Mouse (Mus musculus) heart, embryonic 16.5 days (tissue): Measurements from ENCODE around the gene Rnf41. TPM values are rescaled to one million over a fixed set of nuclear protein-coding genes. Genes with fewer than 3 reads are reported as not detected.

ENCODE experiments used
- ATAC-seq: fragments of 200-750 bp; cut with Nextera tagmentation; replicated peaks from 2 replicates; pipeline ENCODE4 v1.8.0; 2017; ENCODE audit warnings: moderate number of reproducible peaks; ENCODE audit not compliant: insufficient read depth, low FRiP score; ENCODE audit errors: extremely low read depth
- H3K27ac ChIP-seq: fragments of 300-500 bp; sonication (generic); 2 replicates; pipeline ENCODE4 v1.5.1; 2014; ENCODE audit warnings: mild to moderate bottlenecking, low read length, control low read depth, moderate library complexity
- H3K27me3 ChIP-seq: fragments of 300-500 bp; sonication (generic); 2 replicates; pipeline ENCODE4 v1.6.1; 2014; ENCODE audit warnings: low read length, mixed read lengths; ENCODE audit not compliant: control insufficient read depth, insufficient read depth
- H3K36me3 ChIP-seq: fragments of 300-500 bp; sonication (generic); 2 replicates; pipeline ENCODE4 v1.6.1; 2014; ENCODE audit not compliant: control insufficient read depth, insufficient read depth
- H3K4me1 ChIP-seq: fragments of 300-500 bp; sonication (generic); 2 replicates; pipeline ENCODE4 v1.6.1; 2014; ENCODE audit warnings: low read length, mixed read lengths; ENCODE audit not compliant: control insufficient read depth, insufficient read depth
- H3K4me2 ChIP-seq: fragments of 300-500 bp; sonication (generic); 2 replicates; pipeline ENCODE4 v1.6.1; 2014; ENCODE audit warnings: low read depth, mild to moderate bottlenecking, control low read depth, low read length
- H3K4me3 ChIP-seq: fragments of 300-500 bp; sonication (generic); 2 replicates; pipeline ENCODE4 v1.5.1; 2014; ENCODE audit warnings: mild to moderate bottlenecking, control low read depth, low read length
- H3K9ac ChIP-seq: fragments of 300-500 bp; sonication (generic); 2 replicates; pipeline ENCODE4 v1.6.1; 2014; ENCODE audit warnings: low read length, control low read depth
- H3K9me3 ChIP-seq: fragments of 300-500 bp; sonication (generic); replicated peaks from 2 replicates; pipeline ENCODE4 v1.6.1; 2016; ENCODE audit warnings: low read length; ENCODE audit not compliant: control insufficient read depth
- WGBS: fragments of 180-500 bp; shearing (Covaris S2); extraction: QIAGEN DNeasy Blood & Tissue Kit; methylation state at CpG from one replicate; pipeline ENCODE4 v1.1.7; 2014; 5-methylcytosine and 5-hydroxymethylcytosine counted together
- polyA plus RNA-seq: library from polyadenylated mRNA; unstranded; fragments of >200 nt; fragmentation: Nextera tagmentation; extraction: Ambion mirVana; gene quantifications from 2 replicates; pipeline ENCODE4 v1.2.1, GENCODE M21; 2015

Rnf41 gene
- polyA plus RNA-seq, 1 experiment from 2014 or later, result 29.9 TPM

DNA sequence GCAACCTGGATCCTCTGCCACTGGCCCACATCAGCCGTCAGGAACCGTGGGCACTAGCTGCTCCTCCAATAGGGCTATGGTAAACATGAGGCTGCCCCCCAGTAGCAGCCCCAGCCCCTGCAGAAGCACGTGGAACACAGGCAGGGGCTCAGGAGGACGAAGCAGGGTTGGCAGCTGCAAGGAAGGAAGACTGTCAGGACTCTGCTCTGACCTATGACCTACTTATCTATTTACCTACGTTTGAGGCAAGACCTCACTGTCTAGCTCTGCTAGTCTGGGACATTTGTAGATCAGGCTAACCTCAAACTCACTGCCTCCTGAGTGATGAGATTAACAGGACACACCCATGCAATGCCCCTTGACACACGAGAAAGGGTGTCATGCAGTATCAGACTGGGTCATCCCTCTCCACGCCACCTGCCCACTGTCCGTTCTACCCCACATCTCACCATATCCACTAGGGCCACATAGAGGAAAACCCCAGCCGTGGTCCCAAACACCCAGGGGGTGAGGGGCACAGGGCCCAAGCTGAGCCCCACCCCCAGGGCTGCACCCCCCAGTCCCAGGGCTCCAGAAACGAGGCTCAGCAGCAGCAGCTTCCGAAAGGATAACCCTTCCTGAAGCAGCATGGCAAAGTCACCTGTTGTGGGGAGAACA, 15.3 kb upstream of the Rnf41 start:
- Histone ChIP-seq H3K36me3 (peaks cover 6% of the 10 kb centered on the region; the same call in 1 of the 2 replicates), H3K4me1 (peaks cover 8% of the 10 kb centered on the region), H3K27ac (no peak overlapping the region), H3K27me3 (no peaks in the 10 kb centered on the region), H3K9ac (no peak overlapping the region), H3K4me3 (no peak overlapping the region), H3K4me2 (no peak overlapping the region), H3K9me3 (no peaks in the 10 kb centered on the region)
- no peak for ATAC-seq
- 49% methylated on average over 11 of the region's 11 CpGs for WGBS

DNA sequence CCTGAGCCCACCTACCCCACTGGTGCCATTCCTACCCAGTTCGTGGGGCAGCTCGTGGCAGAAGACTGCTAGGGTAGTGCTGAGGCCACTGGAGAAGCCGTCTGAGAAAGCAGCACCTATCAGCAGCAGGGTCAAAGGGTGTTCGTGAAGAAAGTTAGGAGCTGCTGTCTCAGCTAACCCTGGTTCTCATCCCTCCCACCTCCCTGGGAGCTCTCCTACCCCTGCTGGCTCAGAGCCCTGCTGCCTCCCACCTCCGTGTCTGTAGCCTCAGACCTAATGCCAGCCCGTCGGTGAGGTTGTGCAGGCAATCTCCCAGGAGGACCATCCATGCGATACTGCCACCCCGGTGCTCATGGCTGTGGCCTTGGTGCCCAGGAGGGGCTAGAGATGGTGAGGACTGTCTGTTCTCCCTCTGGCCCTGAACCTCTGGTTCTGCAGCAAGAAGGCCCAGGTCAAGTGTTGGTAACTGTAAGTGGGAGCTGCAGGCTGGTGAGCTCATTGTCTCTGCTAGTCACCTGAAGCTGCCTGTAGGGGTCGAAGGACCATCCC, 14.7 kb upstream of the Rnf41 start:
- Histone ChIP-seq H3K9me3 (no peaks in the 10 kb centered on the region), H3K27ac (no peak overlapping the region), H3K9ac (no peak overlapping the region), H3K36me3 (peaks cover 4% of the 10 kb centered on the region; the same call in 1 of the 2 replicates), H3K4me2 (no peak overlapping the region), H3K4me1 (peaks cover 5% of the 10 kb centered on the region; the same call in 1 of the 2 replicates), H3K4me3 (no peak overlapping the region), H3K27me3 (no peaks in the 10 kb centered on the region)
- 52% methylated on average over 10 of the region's 10 CpGs for WGBS
- no peak for ATAC-seq

DNA sequence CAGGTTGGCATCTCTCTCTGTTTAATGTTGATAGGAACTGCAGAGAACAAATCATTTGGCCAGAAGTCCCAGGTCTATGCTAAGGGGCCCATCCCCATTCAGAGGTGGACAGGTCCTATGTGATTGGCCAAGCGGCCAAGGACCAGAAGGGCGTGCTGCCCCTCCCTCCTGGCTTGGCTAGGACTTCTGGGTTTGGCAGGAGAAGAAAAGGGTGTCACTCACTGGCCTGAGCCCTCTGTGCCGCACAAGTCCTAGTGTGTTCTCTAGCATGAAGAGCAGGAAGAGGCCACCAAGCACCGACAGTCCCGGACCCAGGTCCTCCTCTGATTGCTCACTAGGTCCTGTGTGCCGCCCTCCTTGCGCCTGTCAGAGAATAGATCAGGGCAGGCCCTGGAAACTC, 14.0 kb upstream of the Rnf41 start:
- no peaks in the 10 kb centered on the region for H3K27me3 ChIP-seq
- H3K9ac ChIP-seq, result no peak overlapping the region
- H3K4me1 ChIP-seq, result peaks cover 2% of the 10 kb centered on the region; the same call in 1 of the 2 replicates
- no peaks in the 10 kb centered on the region for H3K9me3 ChIP-seq
- 63% methylated on average over 7 of the region's 7 CpGs for WGBS
- no peak overlapping the region for H3K4me3 ChIP-seq
- ATAC-seq, result no peak
- no peak overlapping the region for H3K4me2 ChIP-seq
- H3K27ac ChIP-seq, result no peak overlapping the region
- H3K36me3 ChIP-seq, result no peaks in the 10 kb centered on the region

DNA sequence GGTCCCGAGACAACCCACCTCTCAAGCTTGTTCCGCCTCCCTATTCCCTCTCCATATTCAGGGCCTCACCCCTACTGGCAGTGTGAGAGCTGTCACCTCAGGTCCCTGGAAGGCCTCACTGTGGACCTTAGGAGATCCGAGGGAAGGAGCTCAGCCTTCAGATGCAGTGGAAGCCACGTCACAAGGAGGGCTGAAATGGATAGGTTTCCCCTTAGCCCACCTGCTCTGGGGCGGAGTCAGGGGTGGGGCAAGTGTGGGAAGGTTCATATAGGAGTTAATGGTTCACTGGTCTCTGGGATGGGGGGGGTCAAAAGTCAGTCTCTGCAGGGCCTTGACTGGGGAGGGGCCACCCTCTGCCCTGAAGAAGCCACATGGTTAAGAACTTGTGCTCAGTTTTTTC, 11.1 kb upstream of the Rnf41 start:
- Histone ChIP-seq H3K4me1 (peaks cover 2% of the 10 kb centered on the region; the same call in 1 of the 2 replicates), H3K9me3 (no peaks in the 10 kb centered on the region), H3K4me3 (no peak overlapping the region), H3K4me2 (no peak overlapping the region), H3K27ac (no peak overlapping the region), H3K27me3 (no peaks in the 10 kb centered on the region), H3K36me3 (no peaks in the 10 kb centered on the region), H3K9ac (no peak overlapping the region)
- ATAC-seq, result no peak
- WGBS, result 39% methylated on average over 5 of the region's 5 CpGs

DNA sequence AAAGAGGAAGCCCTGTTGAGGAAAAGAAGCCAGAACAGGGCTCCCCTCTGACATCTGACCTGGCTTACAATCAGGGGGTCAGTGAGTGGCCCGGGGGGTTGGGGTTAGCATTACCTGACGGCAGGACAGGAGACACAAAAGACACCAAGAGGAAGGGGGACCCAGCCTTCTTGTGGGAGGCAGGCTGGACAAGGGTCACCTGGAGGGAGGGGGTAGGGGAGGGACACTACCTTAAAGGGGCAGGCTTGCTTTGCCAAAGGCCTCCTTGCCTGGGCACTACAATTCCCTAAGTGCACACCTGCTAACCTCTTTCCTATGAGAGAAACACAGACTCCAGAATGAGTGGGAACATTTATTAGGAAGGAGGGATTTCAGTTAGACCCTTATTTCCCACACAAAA, 10.4 kb upstream of the Rnf41 start, which contains the start of gene Slc39a5:
TSS of gene Slc39a5 (minus strand) at position 174 of the 400 bp plus-strand sequence.
- no peak within 1 kb of the TSS for H3K4me3 ChIP-seq
- no peak for ATAC-seq
- no peak within 1 kb of the TSS for H3K4me2 ChIP-seq
- peaks cover 2% of the 10 kb centered on the region; the same call in 1 of the 2 replicates for H3K4me1 ChIP-seq
- no peaks in the 10 kb centered on the region for H3K27me3 ChIP-seq
- H3K36me3 ChIP-seq, result no peaks in the 10 kb centered on the region
- no peaks in the 10 kb centered on the region for H3K9me3 ChIP-seq
- WGBS, result 39% methylated on average over 2 of the region's 2 CpGs
- H3K9ac ChIP-seq, result no peak within 1 kb of the TSS
- H3K27ac ChIP-seq, result no peak within 1 kb of the TSS

DNA sequence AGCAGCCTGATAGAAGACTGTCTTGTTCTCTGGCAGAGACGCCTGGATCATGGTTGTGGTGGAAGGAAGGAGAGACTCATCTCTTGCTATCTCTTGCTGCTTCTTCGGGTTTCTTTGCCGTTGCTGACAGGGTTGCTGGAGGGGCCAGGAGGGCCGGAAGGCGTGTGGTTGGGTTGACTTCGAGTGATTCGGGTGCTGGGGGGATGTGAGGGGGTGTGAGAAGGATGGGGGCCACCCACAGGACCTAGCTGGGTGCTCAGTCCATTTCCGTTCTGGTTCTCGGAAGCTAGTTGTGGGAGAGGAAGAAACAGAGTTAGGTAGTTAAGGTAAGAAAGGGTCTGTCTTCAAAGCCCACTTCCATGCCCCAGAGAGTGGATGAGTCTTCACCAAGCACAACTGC, 9.8 kb upstream of the Rnf41 start:
- Histone ChIP-seq H3K27ac (no peak overlapping the region), H3K36me3 (no peaks in the 10 kb centered on the region), H3K27me3 (no peaks in the 10 kb centered on the region), H3K4me3 (no peak overlapping the region), H3K4me1 (peaks cover 2% of the 10 kb centered on the region; the same call in 1 of the 2 replicates), H3K9ac (no peak overlapping the region), H3K4me2 (no peak overlapping the region), H3K9me3 (no peaks in the 10 kb centered on the region)
- 74% methylated on average over 9 of the region's 9 CpGs for WGBS
- ATAC-seq, result no peak

DNA sequence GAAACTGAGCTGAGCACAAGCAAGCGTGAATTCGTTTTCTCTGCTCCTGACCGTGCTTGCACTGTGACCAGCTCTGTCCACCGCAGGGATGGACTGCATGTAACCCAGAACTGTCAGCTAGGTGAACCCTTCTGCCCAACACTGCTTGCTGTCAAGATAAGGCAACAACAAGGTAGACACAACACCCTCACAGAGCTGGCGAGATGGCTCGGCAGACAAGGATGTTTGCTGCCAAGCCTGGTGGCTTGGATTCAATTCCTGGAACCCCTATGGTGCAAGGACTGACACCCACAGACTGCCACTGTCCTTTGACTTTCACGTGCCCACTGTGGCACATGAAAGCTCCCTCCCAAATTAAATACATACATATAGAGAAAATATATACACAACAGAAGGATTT, 7.5 kb upstream of the Rnf41 start:
- no peaks in the 10 kb centered on the region for H3K27me3 ChIP-seq
- no peak overlapping the region for H3K27ac ChIP-seq
- no peak overlapping the region for H3K4me2 ChIP-seq
- 79% methylated on average over 7 of the region's 7 CpGs for WGBS
- peaks cover 3% of the 10 kb centered on the region; the same call in 1 of the 2 replicates for H3K36me3 ChIP-seq
- no peaks in the 10 kb centered on the region for H3K9me3 ChIP-seq
- no peak overlapping the region for H3K9ac ChIP-seq
- peaks cover 5% of the 10 kb centered on the region for H3K4me1 ChIP-seq
- H3K4me3 ChIP-seq, result no peak overlapping the region
- ATAC-seq, result no peak

DNA sequence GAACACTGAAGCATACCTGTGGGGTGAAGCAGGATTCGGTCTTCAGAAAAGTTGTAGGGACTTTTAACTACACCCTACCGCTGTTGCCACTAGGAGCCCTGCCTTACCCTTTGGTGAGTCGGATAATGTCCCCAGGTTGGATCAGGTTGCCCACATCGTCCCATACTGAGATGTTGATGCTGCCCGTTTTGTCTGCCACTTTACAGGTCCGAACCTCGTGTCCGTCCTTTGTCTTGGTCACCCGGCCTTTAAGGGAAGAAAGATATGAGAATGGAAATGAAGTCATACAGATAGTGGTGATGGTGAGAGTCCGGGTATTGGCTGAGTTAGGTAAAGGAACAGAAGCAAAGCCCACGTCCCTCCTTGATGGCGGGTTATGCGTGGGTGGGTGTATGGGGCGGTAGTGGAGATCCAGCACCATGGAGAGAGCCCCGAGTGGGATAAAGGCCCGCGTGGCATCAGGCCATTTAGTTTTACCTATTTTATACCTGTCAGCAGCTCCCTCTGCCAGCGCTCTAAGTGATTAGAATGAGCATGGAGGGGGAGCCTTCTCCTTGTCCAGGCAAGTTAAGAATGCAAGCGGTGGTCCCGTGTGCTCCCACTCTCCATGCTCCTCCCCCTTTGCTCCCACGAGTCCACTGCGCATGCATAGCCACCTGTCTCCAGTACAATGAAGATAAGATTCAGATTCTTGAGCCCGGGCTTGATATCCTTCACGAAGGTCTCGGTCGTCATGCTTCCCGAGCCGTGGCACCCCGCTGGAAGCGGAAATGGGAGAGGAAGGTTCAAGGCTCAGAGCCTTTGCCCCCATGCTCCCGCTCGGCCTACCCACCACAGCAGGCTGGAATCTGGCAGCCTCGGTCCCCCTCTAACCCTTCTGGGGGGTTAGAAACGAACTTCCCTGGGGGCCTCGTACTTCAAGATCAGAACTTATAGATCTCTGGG, 2.6 kb upstream of the Rnf41 start:
- peak overlapping the region; percentile 78 for H3K4me3 ChIP-seq
- H3K27me3 ChIP-seq, result no peaks in the 10 kb centered on the region
- peak overlapping the region; percentile 68 for H3K27ac ChIP-seq
- H3K9ac ChIP-seq, result peak overlapping the region; percentile 88
- 13% methylated on average over 35 of the region's 35 CpGs for WGBS
- H3K9me3 ChIP-seq, result no peaks in the 10 kb centered on the region
- peak overlapping the region; percentile 97 for H3K4me2 ChIP-seq
- no peak for ATAC-seq
- H3K4me1 ChIP-seq, result peaks cover 29% of the 10 kb centered on the region
- H3K36me3 ChIP-seq, result peaks cover 3% of the 10 kb centered on the region; the same call in 1 of the 2 replicates
